Mouse (Mus musculus): ENCODE results near the gene Gnptg. TPM values are rescaled to one million over a fixed set of nuclear protein-coding genes. Genes with fewer than 3 reads are reported as not detected.

The Gnptg gene
- total and polyA plus RNA-seq, 2 experiments = 32.1 to 37.4 TPM

- peak overlapping the region; percentile 79 for H3K27ac ChIP-seq (replicated peaks; ENCODE audit: insufficient read depth, low read depth, low read length)
- H3K4me1 ChIP-seq (ENCODE audit: control insufficient read depth, insufficient read depth, low read length) = peaks cover 21% of the 10 kb centered on the region
- H3K36me3 ChIP-seq (ENCODE audit: control insufficient read depth, insufficient read depth, low read length) = 0 out of 2 replicates have a peak, but pooled peaks cover 1% of the 10 kb centered on the region
- DNase-seq (ENCODE audit: extremely low read depth, low read depth, low spot score) = peak; percentile 63
- peak overlapping the region; percentile 12; the same call in 1 of the 2 replicates for H3K9ac ChIP-seq (ENCODE audit: low read depth, low read length)
- H3K4me3 ChIP-seq (ENCODE audit: insufficient read depth, low read depth, low read length) = peak overlapping the region; percentile 28; the same call in 1 of the 2 replicates
- WGBS = 20% methylated on average over 23 of the region's 30 CpGs
- peaks cover 24% of the 10 kb centered on the region for H3K79me2 ChIP-seq (ENCODE audit: control insufficient read depth, insufficient read depth, low read length)
- TF ChIP-seq POLR2A (IDR thresholded peaks at IDR 0.05; ENCODE audit: extremely low read depth, insufficient read depth, low read length) (no peak), CTCF (IDR thresholded peaks at IDR 0.05; ENCODE audit: low read depth, low read length) (no peak)
- no peaks in the 10 kb centered on the region for H3K27me3 ChIP-seq (ENCODE audit: control insufficient read depth, insufficient read depth, low read length)
Measured at GRCm38 (mm10) chr17:25221821-25222503, 18.0 kb downstream of the Gnptg start.

DNA sequence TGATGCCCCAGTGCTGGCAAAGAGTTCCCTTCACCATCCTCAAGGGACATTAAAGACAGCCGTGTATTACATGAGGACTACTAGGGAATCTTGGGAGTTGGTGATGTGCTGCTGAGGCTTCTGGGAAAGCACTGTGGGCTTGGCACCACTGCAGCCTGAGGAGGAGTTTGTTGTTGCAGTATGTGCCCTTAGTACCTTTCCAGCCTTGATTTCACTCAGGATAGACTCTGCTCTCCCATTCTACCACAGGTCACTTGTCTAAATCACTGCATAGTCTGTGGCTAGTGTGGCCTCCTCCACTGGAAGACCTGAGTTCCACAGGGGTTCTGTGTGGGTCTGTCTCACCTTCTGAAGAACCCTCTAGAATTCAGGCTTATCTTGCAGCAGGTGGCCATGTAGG is 19.2 kb downstream of the Gnptg start:
- H3K4me3 ChIP-seq (ENCODE audit: insufficient read depth, low read depth, low read length) = no peak overlapping the region
- H3K9ac ChIP-seq (ENCODE audit: low read depth, low read length) = peak overlapping the region; percentile 37; the same call in 1 of the 2 replicates
- H3K27ac ChIP-seq (replicated peaks; ENCODE audit: insufficient read depth, low read depth, low read length) = peak overlapping the region; percentile 79
- 0 out of 2 replicates have a peak, but pooled peaks cover 1% of the 10 kb centered on the region for H3K36me3 ChIP-seq (ENCODE audit: control insufficient read depth, insufficient read depth, low read length)
- peaks cover 21% of the 10 kb centered on the region for H3K4me1 ChIP-seq (ENCODE audit: control insufficient read depth, insufficient read depth, low read length)
- 31% methylated on average over 1 of the region's 1 CpGs for WGBS
- TF ChIP-seq CTCF (IDR thresholded peaks at IDR 0.05; ENCODE audit: low read depth, low read length) = no peak
- no peak for TF ChIP-seq POLR2A (IDR thresholded peaks at IDR 0.05; ENCODE audit: extremely low read depth, insufficient read depth, low read length)
- H3K27me3 ChIP-seq (ENCODE audit: control insufficient read depth, insufficient read depth, low read length) = no peaks in the 10 kb centered on the region
- H3K79me2 ChIP-seq (ENCODE audit: control insufficient read depth, insufficient read depth, low read length) = peaks cover 23% of the 10 kb centered on the region
- DNase-seq (ENCODE audit: extremely low read depth, low read depth, low spot score) = peak; percentile 82

DNA sequence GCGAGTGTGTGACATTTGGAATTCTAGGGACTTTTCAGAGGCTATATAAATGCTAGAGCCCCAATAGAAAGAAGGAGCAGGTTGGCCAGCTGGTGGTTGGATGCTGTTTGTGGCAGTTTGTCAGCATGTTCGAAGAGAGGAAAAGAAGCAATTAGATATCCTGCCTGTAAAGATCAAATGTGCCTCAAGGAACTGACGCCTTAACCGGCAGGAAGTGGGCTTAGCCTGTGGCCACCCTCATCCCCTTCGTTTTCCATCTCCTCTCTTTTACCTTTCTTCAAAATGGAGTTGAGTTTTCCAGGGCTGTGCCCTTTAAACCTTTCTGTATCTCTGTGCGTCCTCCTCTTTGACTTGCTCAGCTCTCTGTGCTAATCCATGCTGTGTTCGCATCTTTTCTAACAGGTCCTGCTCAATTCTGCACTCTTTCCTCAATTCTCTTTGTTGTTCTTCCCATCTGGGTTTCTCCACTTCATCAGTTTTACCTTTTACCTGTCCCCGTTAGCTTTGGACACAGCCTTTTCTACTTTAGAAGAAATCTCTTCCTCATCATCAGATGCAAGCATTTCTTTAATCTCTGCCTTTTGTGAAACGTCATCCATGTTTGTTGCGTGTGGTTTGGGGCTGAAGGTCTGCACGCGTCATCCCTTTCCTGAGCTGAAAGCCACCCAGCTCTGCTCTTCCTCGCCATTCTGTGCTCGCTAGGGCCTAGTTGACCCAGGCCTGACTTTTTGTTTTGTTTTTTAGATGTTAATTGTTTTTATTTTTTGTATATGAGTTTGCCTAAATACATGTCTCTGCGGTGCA is 20.2 kb downstream of the Gnptg start:
- DNase-seq (ENCODE audit: extremely low read depth, low read depth, low spot score) = no peak
- H3K27ac ChIP-seq (replicated peaks; ENCODE audit: insufficient read depth, low read depth, low read length) = no peak overlapping the region
- TF ChIP-seq CTCF (IDR thresholded peaks at IDR 0.05; ENCODE audit: low read depth, low read length) = no peak
- TF ChIP-seq POLR2A (IDR thresholded peaks at IDR 0.05; ENCODE audit: extremely low read depth, insufficient read depth, low read length) = no peak
- peaks cover 21% of the 10 kb centered on the region for H3K4me1 ChIP-seq (ENCODE audit: control insufficient read depth, insufficient read depth, low read length)
- no peak overlapping the region for H3K9ac ChIP-seq (ENCODE audit: low read depth, low read length)
- H3K27me3 ChIP-seq (ENCODE audit: control insufficient read depth, insufficient read depth, low read length) = no peaks in the 10 kb centered on the region
- H3K4me3 ChIP-seq (ENCODE audit: insufficient read depth, low read depth, low read length) = no peak overlapping the region
- 0 out of 2 replicates have a peak, but pooled peaks cover 1% of the 10 kb centered on the region for H3K36me3 ChIP-seq (ENCODE audit: control insufficient read depth, insufficient read depth, low read length)
- peaks cover 18% of the 10 kb centered on the region; the same call in 1 of the 2 replicates for H3K79me2 ChIP-seq (ENCODE audit: control insufficient read depth, insufficient read depth, low read length)
- 94% methylated on average over 15 of the region's 15 CpGs for WGBS

DNA sequence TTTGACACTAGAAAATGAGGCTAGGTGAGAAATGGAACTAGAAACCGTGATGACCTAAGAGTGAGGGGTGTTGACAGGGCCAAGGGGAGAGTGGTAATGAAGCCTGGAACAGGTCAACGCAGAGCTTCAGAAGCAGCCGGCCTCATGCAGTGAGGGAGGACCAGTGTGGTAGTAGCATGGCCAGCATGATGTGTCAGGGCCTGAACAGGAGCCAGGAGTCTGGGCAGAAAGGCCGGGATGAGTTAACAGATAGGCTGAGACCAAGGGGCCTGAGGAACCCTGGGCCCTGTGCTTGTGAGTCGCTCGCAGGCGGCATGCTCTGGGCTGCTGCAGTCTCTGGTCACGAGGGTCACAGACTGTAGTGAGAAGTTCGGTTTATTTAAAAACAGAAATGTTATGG is 21.0 kb downstream of the Gnptg start:
- 94% methylated on average over 9 of the region's 9 CpGs for WGBS

GRCm38 (mm10) chr17:25215431-25215830 is 24.5 kb downstream of the Gnptg start:
- no peak overlapping the region for H3K4me3 ChIP-seq (ENCODE audit: insufficient read depth, low read depth, low read length)
- no peak for DNase-seq (ENCODE audit: extremely low read depth, low read depth, low spot score)
- WGBS = 90% methylated on average over 3 of the region's 3 CpGs
- no peak overlapping the region for H3K9ac ChIP-seq (ENCODE audit: low read depth, low read length)
- no peaks in the 10 kb centered on the region for H3K4me1 ChIP-seq (ENCODE audit: control insufficient read depth, insufficient read depth, low read length)
- TF ChIP-seq CTCF (IDR thresholded peaks at IDR 0.05; ENCODE audit: low read depth, low read length) (no peak), POLR2A (IDR thresholded peaks at IDR 0.05; ENCODE audit: extremely low read depth, insufficient read depth, low read length) (no peak)
- H3K27ac ChIP-seq (replicated peaks; ENCODE audit: insufficient read depth, low read depth, low read length) = no peak overlapping the region
- H3K36me3 ChIP-seq (ENCODE audit: control insufficient read depth, insufficient read depth, low read length) = peaks cover 12% of the 10 kb centered on the region
- H3K27me3 ChIP-seq (ENCODE audit: control insufficient read depth, insufficient read depth, low read length) = no peaks in the 10 kb centered on the region
- H3K79me2 ChIP-seq (ENCODE audit: control insufficient read depth, insufficient read depth, low read length) = no peaks in the 10 kb centered on the region

More for the DNA sequence above, 21.0 kb downstream of the Gnptg start:
- Histone ChIP-seq H3K4me3 (ENCODE audit: insufficient read depth, low read depth, low read length) (no peak overlapping the region), H3K4me1 (ENCODE audit: control insufficient read depth, insufficient read depth, low read length) (peaks cover 17% of the 10 kb centered on the region), H3K27ac (replicated peaks; ENCODE audit: insufficient read depth, low read depth, low read length) (no peak overlapping the region), H3K9ac (ENCODE audit: low read depth, low read length) (no peak overlapping the region), H3K79me2 (ENCODE audit: control insufficient read depth, insufficient read depth, low read length) (peaks cover 12% of the 10 kb centered on the region; the same call in 1 of the 2 replicates), H3K27me3 (ENCODE audit: control insufficient read depth, insufficient read depth, low read length) (no peaks in the 10 kb centered on the region), H3K36me3 (ENCODE audit: control insufficient read depth, insufficient read depth, low read length) (peaks cover 5% of the 10 kb centered on the region)
- TF ChIP-seq POLR2A (IDR thresholded peaks at IDR 0.05; ENCODE audit: extremely low read depth, insufficient read depth, low read length) (no peak), CTCF (IDR thresholded peaks at IDR 0.05; ENCODE audit: low read depth, low read length) (no peak)
- DNase-seq (ENCODE audit: extremely low read depth, low read depth, low spot score) = no peak

All from liver, adult 2 months (tissue).